Mouse (Mus musculus) hindbrain, embryonic 15.5 days (tissue): Measurements from ENCODE around the gene Dppa5a. TPM values are rescaled to one million over a fixed set of nuclear protein-coding genes. Genes with fewer than 3 reads are reported as not detected.
A peak's percentile ranks its signal among the peaks of the same experiment; 100 is the strongest.
"Not testable (repeated sequence)": the region's sequence is repeated elsewhere in the genome, so short reads cannot be mapped to it uniquely, and the experiment has no call there.

Experiments used
- ATAC-seq: fragments of 200-750 bp; cut with Nextera tagmentation; 2 replicates; pipeline ENCODE4 v1.8.0; 2017; ENCODE audit warnings: low read depth, moderate number of reproducible peaks, moderate TSS enrichment; ENCODE audit not compliant: low FRiP score
- H3K27ac ChIP-seq: fragments of 300-500 bp; sonication (generic); replicated peaks from 2 replicates; pipeline ENCODE4 v1.5.1; 2015; ENCODE audit warnings: mild to moderate bottlenecking, inconsistent platforms
- H3K27me3 ChIP-seq: fragments of 300-500 bp; sonication (generic); 2 replicates; pipeline ENCODE4 v1.6.1; 2015; ENCODE audit warnings: control low read depth, inconsistent platforms
- H3K36me3 ChIP-seq: fragments of 300-500 bp; sonication (generic); 2 replicates; pipeline ENCODE4 v1.6.1; 2015; ENCODE audit warnings: control low read depth, inconsistent platforms
- H3K4me1 ChIP-seq: fragments of 300-500 bp; sonication (generic); replicated peaks from 2 replicates; pipeline ENCODE4 v1.6.1; 2015; ENCODE audit warnings: control low read depth, inconsistent platforms
- H3K4me2 ChIP-seq: fragments of 300-500 bp; sonication (generic); 2 replicates; pipeline ENCODE4 v1.6.1; 2015; ENCODE audit warnings: moderate library complexity, mild to moderate bottlenecking, inconsistent platforms
- H3K4me3 ChIP-seq: fragments of 300-500 bp; sonication (generic); 2 replicates; pipeline ENCODE4 v1.5.1; 2015; ENCODE audit warnings: mild to moderate bottlenecking, inconsistent platforms
- H3K9ac ChIP-seq: fragments of 300-500 bp; sonication (generic); 2 replicates; pipeline ENCODE4 v1.6.1; 2015; ENCODE audit warnings: inconsistent platforms
- H3K9me3 ChIP-seq: fragments of 300-500 bp; sonication (generic); 2 replicates; pipeline ENCODE4 v1.6.1; 2016; ENCODE audit warnings: control low read depth, inconsistent platforms
- WGBS: fragments of 180-500 bp; shearing (Covaris S2); methylation state at CpG from one replicate; pipeline ENCODE4 v1.1.7; 2015; 5-methylcytosine and 5-hydroxymethylcytosine counted together
- polyA plus RNA-seq: library from polyadenylated mRNA; unstranded; fragments of >200 nt; fragmentation: Nextera tagmentation; extraction: Ambion mirVana; gene quantifications from 2 replicates; pipeline ENCODE4 v1.2.1, GENCODE M21; 2015

Gene Dppa5a
- polyA plus RNA-seq, 1 experiment from 2014 or later, result 5.6 TPM

- not testable (repeated sequence) for H3K27ac ChIP-seq, H3K9me3 ChIP-seq
Observed at GRCm38 (mm10) chr9:78343055-78343454, 24.9 kb downstream of the Dppa5a start.

GRCm38 (mm10) chr9:78342494-78342893 is 25.5 kb downstream of the Dppa5a start:
- 95% methylated on average over 4 of the region's 4 CpGs for WGBS
- ATAC-seq, H3K9ac ChIP-seq: not testable (repeated sequence)

More at GRCm38 (mm10) chr9:78343055-78343454, 24.9 kb downstream of the Dppa5a start:
- not testable (repeated sequence) for H3K36me3 ChIP-seq, H3K4me1 ChIP-seq, H3K27me3 ChIP-seq, H3K4me2 ChIP-seq, ATAC-seq, H3K4me3 ChIP-seq, H3K9ac ChIP-seq
- WGBS, result 90% methylated on average over 9 of the region's 9 CpGs

GRCm38 (mm10) chr9:78340324-78340723 is 27.7 kb downstream of the Dppa5a start:
- H3K36me3 ChIP-seq, H3K9me3 ChIP-seq, H3K4me3 ChIP-seq, H3K4me1 ChIP-seq, H3K9ac ChIP-seq, H3K27me3 ChIP-seq, ATAC-seq, H3K27ac ChIP-seq: not testable (repeated sequence)
- 18% methylated on average over 8 of the region's 8 CpGs for WGBS
- H3K4me2 ChIP-seq, result 0 out of 2 replicates have a peak overlapping the region, but pooled peaks have one; percentile 28

More at GRCm38 (mm10) chr9:78342494-78342893, 25.5 kb downstream of the Dppa5a start:
- not testable (repeated sequence) for H3K4me2 ChIP-seq, H3K4me3 ChIP-seq, H3K27ac ChIP-seq, H3K9me3 ChIP-seq, H3K4me1 ChIP-seq, H3K36me3 ChIP-seq, H3K27me3 ChIP-seq

- not testable (repeated sequence) for H3K27me3 ChIP-seq, H3K9ac ChIP-seq, H3K4me1 ChIP-seq, H3K4me3 ChIP-seq, H3K27ac ChIP-seq, H3K4me2 ChIP-seq, H3K9me3 ChIP-seq, ATAC-seq, H3K36me3 ChIP-seq
Observed at GRCm38 (mm10) chr9:78337050-78337449, 30.9 kb downstream of the Dppa5a start.

GRCm38 (mm10) chr9:78327289-78327688 is 40.7 kb downstream of the Dppa5a start, which contains the start of gene Omt2b:
Gene Omt2b, plus strand, starts transcription at chr9:78327589.
- H3K4me1 ChIP-seq, H3K9me3 ChIP-seq, ATAC-seq, H3K27me3 ChIP-seq, H3K36me3 ChIP-seq, H3K9ac ChIP-seq, H3K4me2 ChIP-seq, H3K27ac ChIP-seq, H3K4me3 ChIP-seq: not testable (repeated sequence)
- 88% methylated on average over 1 of the region's 1 CpGs for WGBS

GRCm38 (mm10) chr9:78319499-78319898 is 48.5 kb downstream of the Dppa5a start:
- H3K4me1 ChIP-seq, result no peaks in the 10 kb centered on the region
- WGBS, result 43% methylated on average over 1 of the region's 1 CpGs
- no peaks in the 10 kb centered on the region for H3K36me3 ChIP-seq
- H3K4me3 ChIP-seq, result no peak overlapping the region
- H3K27ac ChIP-seq, result no peak overlapping the region
- H3K27me3 ChIP-seq, result no peaks in the 10 kb centered on the region
- H3K9ac ChIP-seq, result no peak overlapping the region
- ATAC-seq, result no peak
- no peak overlapping the region for H3K4me2 ChIP-seq
- no peaks in the 10 kb centered on the region for H3K9me3 ChIP-seq

Other genes starting within 250 kb of the Dppa5a start
- gene Gsta4, start 185.4 kb downstream of the Dppa5a start, polyA plus RNA-seq, result 28.5 and 30.1 TPM in 2 replicates
- not detected in 2 replicates for gene Gsta1, start 137.5 kb downstream of the Dppa5a start, polyA plus RNA-seq
- not detected in 2 replicates for gene Gm3776, start 111.0 kb downstream of the Dppa5a start, polyA plus RNA-seq
- not detected in 2 replicates for gene Gm10639, start 78.3 kb downstream of the Dppa5a start, polyA plus RNA-seq
- not detected in 2 replicates for gene Omt2a, start 53.4 kb downstream of the Dppa5a start, polyA plus RNA-seq
- gene Omt2b, start 40.6 kb downstream of the Dppa5a start, polyA plus RNA-seq, result not detected in 2 replicates
- not detected in 2 replicates for gene Gsta2, start 12.4 kb downstream of the Dppa5a start, polyA plus RNA-seq
- gene Ooep, start 10.5 kb upstream of the Dppa5a start, polyA plus RNA-seq, result 5.1 and 5.6 TPM in 2 replicates
- gene Ddx43, start 27.6 kb upstream of the Dppa5a start, polyA plus RNA-seq, result 0.34 and 0.47 TPM in 2 replicates
- gene Cgas, start 75.1 kb upstream of the Dppa5a start, polyA plus RNA-seq, result 0.58 and 0.80 TPM in 2 replicates
- 28.6 and 30.5 TPM in 2 replicates for gene Mto1, start 80.0 kb upstream of the Dppa5a start, polyA plus RNA-seq
- gene Gm17324, start 80.6 kb upstream of the Dppa5a start, polyA plus RNA-seq, result 1.9 and 2.9 TPM in 2 replicates
- gene Eef1a1, start 121.0 kb upstream of the Dppa5a start, polyA plus RNA-seq, result 2,946 and 3,077 TPM in 2 replicates
- gene Slc17a5, start 219.9 kb upstream of the Dppa5a start, polyA plus RNA-seq, result 15.4 and 16.2 TPM in 2 replicates
- 1.3 and 1.6 TPM in 2 replicates for gene Cd109, start 247.4 kb upstream of the Dppa5a start, polyA plus RNA-seq